In genomic region chr4:62518416-62519121, GRCm38 (mm10) we compare ENCODE assay signal across 8 mouse cellular contexts. TPM values are rescaled to one million over a fixed set of nuclear protein-coding genes. Genes with fewer than 3 reads are reported as not detected.
DNase-seq lines count a peak whose midpoint lies in the region; ATAC-seq lines count a peak whose summit lies in the region.

No protein-coding gene starts in this region.

- peaks cover 48% of the 10 kb centered on the region for H3K4me1 ChIP-seq in heart, embryonic 12.5 days (replicated peaks)
- H3K4me1 ChIP-seq in kidney, embryonic 16.5 days (ENCODE audit: insufficient read depth, low read length) = peaks cover 46% of the 10 kb centered on the region

- peak overlapping the region; percentile 83 for H3K9ac ChIP-seq in heart, embryonic 12.5 days
- peak overlapping the region; percentile 75 for H3K9ac ChIP-seq in kidney, embryonic 16.5 days (replicated peaks; ENCODE audit: low read length)

- no peak for ATAC-seq in heart, embryonic 12.5 days (ENCODE audit: insufficient number of reproducible peaks, low FRiP score)
- ATAC-seq in kidney, embryonic 16.5 days (ENCODE audit: low FRiP score, low TSS enrichment) = peak; percentile 18

- DNase-seq in heart, adult 11 months = peak; percentile 96
- no peak for DNase-seq in heart, adult 8-10 months (ENCODE audit: low spot score)
- DNase-seq in cerebellum, adult 11-12 months = peak; percentile 89
- DNase-seq in lung, postnatal 25 days (ENCODE audit: low spot score) = peak; percentile 64
- DNase-seq in thymus, postnatal 14 days = peak; percentile 44
- no peak for DNase-seq in testis, postnatal 10 days (ENCODE audit: low spot score)

- peaks cover 18% of the 10 kb centered on the region for H3K36me3 ChIP-seq in heart, embryonic 12.5 days
- H3K36me3 ChIP-seq in kidney, embryonic 16.5 days (ENCODE audit: insufficient read depth, low read length) = peaks cover 9% of the 10 kb centered on the region; the same call in 1 of the 2 replicates

- no peaks in the 10 kb centered on the region for H3K27me3 ChIP-seq in heart, embryonic 12.5 days (replicated peaks)
- H3K27me3 ChIP-seq in kidney, embryonic 16.5 days (ENCODE audit: insufficient read depth, low read length) = no peaks in the 10 kb centered on the region

- no peaks in the 10 kb centered on the region for H3K9me3 ChIP-seq in heart, embryonic 12.5 days (replicated peaks)
- H3K9me3 ChIP-seq in kidney, embryonic 16.5 days (ENCODE audit: low read length) = no peaks in the 10 kb centered on the region

- H3K27ac ChIP-seq in heart, embryonic 12.5 days (ENCODE audit: poor library complexity, severe bottlenecking) = peak overlapping the region; percentile 85; the same call in 1 of the 2 replicates
- H3K27ac ChIP-seq in kidney, embryonic 16.5 days (ENCODE audit: low read length) = peak overlapping the region; percentile 89

- peak overlapping the region; percentile 84 for H3K4me2 ChIP-seq in heart, embryonic 12.5 days
- H3K4me2 ChIP-seq in kidney, embryonic 16.5 days (replicated peaks; ENCODE audit: low read depth, low read length) = peak overlapping the region; percentile 72

- peak overlapping the region; percentile 74 for H3K4me3 ChIP-seq in heart, embryonic 12.5 days
- peak overlapping the region; percentile 74 for H3K4me3 ChIP-seq in kidney, embryonic 16.5 days (ENCODE audit: low read length)

- 47% methylated on average over 13 of the region's 13 CpGs for WGBS in heart, embryonic 12.5 days
- WGBS in kidney, embryonic 16.5 days = 25% methylated on average over 13 of the region's 13 CpGs

RNA-seq across cellular contexts. Expression of gene Alad, which starts 1.1 kb away (rescaled TPM):
- 10 to 100 TPM; 71.0 to 88.7 (median 82.7) TPM for total RNA-seq in heart, adult 8-10 months (2022)
- polyA plus RNA-seq in heart, embryonic 12.5 days (2016; fragmentation: Nextera tagmentation; extraction: Ambion mirVana) = 74.3 and 80.0 TPM in 2 replicates
- polyA plus RNA-seq in kidney, embryonic 16.5 days (2015; fragmentation: Nextera tagmentation; extraction: Ambion mirVana) = 108 and 113 TPM in 2 replicates

RNA-seq across cellular contexts. Expression of gene Pole3, which starts 6.3 kb away (rescaled TPM):
- 10 to 100 TPM; 16.9 to 21.1 (median 17.9) TPM for total RNA-seq in heart, adult 8-10 months (2022)
- polyA plus RNA-seq in heart, embryonic 12.5 days (2016; fragmentation: Nextera tagmentation; extraction: Ambion mirVana) = 53.6 and 59.9 TPM in 2 replicates
- polyA plus RNA-seq in kidney, embryonic 16.5 days (2015; fragmentation: Nextera tagmentation; extraction: Ambion mirVana) = 97.0 and 102 TPM in 2 replicates

RNA-seq across cellular contexts. Expression of gene 4933430I17Rik, which starts 6.6 kb away (rescaled TPM):
- under 1 TPM in 1 of 4 experiments, not detected in 3; 0.16 TPM for total RNA-seq in heart, adult 8-10 months (2022)
- polyA plus RNA-seq in heart, embryonic 12.5 days (2016; fragmentation: Nextera tagmentation; extraction: Ambion mirVana) = 0.31 and 0.43 TPM in 2 replicates
- polyA plus RNA-seq in kidney, embryonic 16.5 days (2015; fragmentation: Nextera tagmentation; extraction: Ambion mirVana) = 0.49 and 0.67 TPM in 2 replicates

RNA-seq across cellular contexts. Expression of gene Hdhd3, which starts 15.3 kb away (rescaled TPM):
- 1 to 10 TPM; 4.7 to 6.9 (median 5.3) TPM for total RNA-seq in heart, adult 8-10 months (2022)
- 7.0 and 8.0 TPM in 2 replicates for polyA plus RNA-seq in heart, embryonic 12.5 days (2016; fragmentation: Nextera tagmentation; extraction: Ambion mirVana)
- 17.3 and 20.6 TPM in 2 replicates for polyA plus RNA-seq in kidney, embryonic 16.5 days (2015; fragmentation: Nextera tagmentation; extraction: Ambion mirVana)

RNA-seq across cellular contexts. Expression of gene Bspry, which starts 38.7 kb away (rescaled TPM):
- under 1 TPM in 2 of 4 experiments, not detected in 2; 0.16 to 0.23 TPM for total RNA-seq in heart, adult 8-10 months (2022)
- 0.49 and 0.64 TPM in 2 replicates for polyA plus RNA-seq in heart, embryonic 12.5 days (2016; fragmentation: Nextera tagmentation; extraction: Ambion mirVana)
- 25.9 and 28.3 TPM in 2 replicates for polyA plus RNA-seq in kidney, embryonic 16.5 days (2015; fragmentation: Nextera tagmentation; extraction: Ambion mirVana)

Comparison
In these comparisons a context has a peak if more than half of its experiments do, and no peak if none do; other contexts are left out.
1. DNase-seq: peak in heart, adult 11 months (single experiment), cerebellum, adult 11-12 months (single experiment), lung, postnatal 25 days (single experiment) and thymus, postnatal 14 days (single experiment); none in heart, adult 8-10 months (single experiment) and testis, postnatal 10 days (single experiment).